Mouse (Mus musculus) hindbrain, embryonic 11.5 days (tissue): ENCODE data around the gene Snx10. TPM values are rescaled to one million over a fixed set of nuclear protein-coding genes. Genes with fewer than 3 reads are reported as not detected.

Experiments used
- ATAC-seq: fragments of 200-750 bp; cut with Nextera tagmentation; 2 replicates; pipeline ENCODE4 v1.8.0; 2017; ENCODE audit warnings: mild to moderate bottlenecking, moderate TSS enrichment, moderate library complexity; ENCODE audit not compliant: low FRiP score
- DNase-seq: peaks from one replicate; pipeline ENCODE4 v3.0.0-alpha.2; 2015; ENCODE audit warnings: low spot score
- H3K27ac ChIP-seq: fragments of 300-500 bp; sonication (generic); 2 replicates; pipeline ENCODE4 v1.5.1; 2014; ENCODE audit warnings: mild to moderate bottlenecking, low read depth, low read length
- H3K27me3 ChIP-seq: fragments of 300-500 bp; sonication (generic); 2 replicates; pipeline ENCODE4 v1.6.1; 2014; ENCODE audit warnings: mild to moderate bottlenecking, low read length, moderate library complexity, mixed read lengths; ENCODE audit not compliant: control insufficient read depth, insufficient read depth
- H3K36me3 ChIP-seq: fragments of 300-500 bp; sonication (generic); 2 replicates; pipeline ENCODE4 v1.6.1; 2014; ENCODE audit warnings: mild to moderate bottlenecking, low read length, moderate library complexity, mixed read lengths; ENCODE audit not compliant: control insufficient read depth, insufficient read depth
- H3K4me1 ChIP-seq: fragments of 300-500 bp; sonication (generic); replicated peaks from 2 replicates; pipeline ENCODE4 v1.6.1; 2014; ENCODE audit warnings: low read length, mixed read lengths; ENCODE audit not compliant: control insufficient read depth, insufficient read depth
- H3K4me2 ChIP-seq: fragments of 300-500 bp; sonication (generic); replicated peaks from 2 replicates; pipeline ENCODE4 v1.6.1; 2014; ENCODE audit warnings: mild to moderate bottlenecking, low read depth, low read length
- H3K4me3 ChIP-seq: fragments of 300-500 bp; sonication (generic); 2 replicates; pipeline ENCODE4 v1.5.1; 2014; ENCODE audit warnings: low read depth, low read length
- H3K9ac ChIP-seq: fragments of 300-500 bp; sonication (generic); 2 replicates; pipeline ENCODE4 v1.6.1; 2014; ENCODE audit warnings: low read depth, low read length
- H3K9me3 ChIP-seq: fragments of 300-500 bp; sonication (generic); 2 replicates; pipeline ENCODE4 v1.6.1; 2016; ENCODE audit warnings: low read length; ENCODE audit not compliant: control insufficient read depth
- WGBS: fragments of 180-500 bp; shearing (Covaris S2); extraction: QIAGEN DNeasy Blood & Tissue Kit; methylation state at CpG from one replicate; pipeline ENCODE4 v1.1.7; 2014; 5-methylcytosine and 5-hydroxymethylcytosine counted together
- polyA plus RNA-seq: library from polyadenylated mRNA; unstranded; fragments of >200 nt; fragmentation: Nextera tagmentation; extraction: Ambion mirVana; gene quantifications from 2 replicates; pipeline ENCODE4 v1.2.1, GENCODE M21; 2014

Gene Snx10
- polyA plus RNA-seq, 1 experiment from 2014 or later = 47.6 TPM

GRCm38 (mm10) chr6:51585980-51586379 lies 62.3 kb downstream of the Snx10 start:
- no peaks in the 10 kb centered on the region for H3K4me1 ChIP-seq
- DNase-seq (peak; percentile 85), ATAC-seq (peak; percentile 22; the same call in 1 of the 2 replicates)
- H3K4me2 ChIP-seq = no peak overlapping the region
- no peak overlapping the region for H3K27ac ChIP-seq
- no peaks in the 10 kb centered on the region for H3K27me3 ChIP-seq
- no peak overlapping the region for H3K9ac ChIP-seq
- H3K36me3 ChIP-seq = no peaks in the 10 kb centered on the region
- WGBS = 38% methylated on average over 8 of the region's 8 CpGs
- H3K9me3 ChIP-seq = no peaks in the 10 kb centered on the region
- no peak overlapping the region for H3K4me3 ChIP-seq

DNA sequence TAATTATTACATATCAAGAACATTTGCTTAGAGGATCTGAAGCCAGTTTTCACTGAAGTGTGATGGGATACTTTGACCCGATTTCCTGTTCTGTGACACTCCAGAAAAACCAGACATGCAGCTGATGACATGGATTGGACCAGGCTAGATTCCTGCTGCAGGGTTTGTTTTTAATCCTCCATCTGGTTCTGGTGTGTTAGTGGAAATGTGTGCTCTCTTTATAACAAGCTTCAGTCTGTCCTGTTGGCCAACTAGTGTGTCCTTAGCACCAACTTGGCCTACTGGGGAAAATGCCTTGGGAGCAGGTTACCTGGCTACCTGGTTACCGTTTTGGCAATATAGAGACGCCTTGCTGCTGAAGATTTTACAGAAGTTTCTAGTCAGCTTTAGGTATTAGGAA lies 63.6 kb downstream of the Snx10 start:
- Histone ChIP-seq H3K27ac (no peak overlapping the region), H3K4me1 (no peaks in the 10 kb centered on the region), H3K4me2 (no peak overlapping the region), H3K9me3 (no peaks in the 10 kb centered on the region), H3K4me3 (no peak overlapping the region), H3K27me3 (no peaks in the 10 kb centered on the region), H3K36me3 (no peaks in the 10 kb centered on the region), H3K9ac (no peak overlapping the region)
- ATAC-seq = no peak
- DNase-seq = no peak
- WGBS = 85% methylated on average over 3 of the region's 3 CpGs

DNA sequence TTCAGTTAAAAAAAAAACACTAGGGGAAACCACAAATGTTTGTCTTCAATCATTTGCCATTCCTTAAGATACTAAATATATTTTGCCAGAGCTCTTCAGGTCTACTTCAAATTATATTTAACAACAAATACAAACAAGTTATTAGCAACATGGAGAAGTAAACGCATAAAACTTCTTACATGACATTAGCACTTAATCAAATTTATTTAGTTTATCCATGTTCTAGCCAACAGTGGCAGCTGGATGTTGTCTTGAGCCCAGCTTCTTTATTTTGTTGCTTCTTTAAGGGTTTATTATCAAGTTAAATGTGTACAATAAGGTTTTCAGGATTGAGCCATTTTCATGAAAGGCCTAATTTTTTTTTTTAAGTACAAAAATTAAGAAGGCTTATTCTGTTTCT lies 67.6 kb downstream of the Snx10 start:
- Histone ChIP-seq H3K4me1 (0 out of 2 replicates have a peak, but pooled peaks cover 2% of the 10 kb centered on the region), H3K27me3 (no peaks in the 10 kb centered on the region), H3K4me3 (no peak overlapping the region), H3K4me2 (no peak overlapping the region), H3K27ac (peak overlapping the region; percentile 99), H3K9ac (no peak overlapping the region), H3K36me3 (no peaks in the 10 kb centered on the region), H3K9me3 (no peaks in the 10 kb centered on the region)
- ATAC-seq (no peak), DNase-seq (no peak)
- 84% methylated on average over 1 of the region's 1 CpGs for WGBS

DNA sequence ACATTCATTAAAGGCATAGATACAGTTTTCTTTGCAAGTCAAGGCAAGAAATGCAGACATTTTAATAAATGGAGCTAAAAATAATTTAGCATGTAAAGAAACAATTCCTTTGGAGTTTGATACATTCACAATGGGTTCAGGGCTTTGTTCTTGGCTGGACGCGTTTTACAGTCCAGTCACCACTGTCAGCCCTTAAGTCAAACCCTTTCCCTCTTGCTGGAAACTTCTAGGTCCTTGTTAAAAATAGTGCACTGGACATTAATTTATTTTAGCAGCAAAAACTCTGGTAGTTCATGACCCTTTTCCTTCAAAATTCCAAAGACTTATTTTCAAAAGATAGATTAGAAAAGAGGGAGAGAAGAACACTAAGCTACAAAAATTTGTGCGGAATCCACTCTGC lies 68.1 kb downstream of the Snx10 start:
- H3K9ac ChIP-seq = peak overlapping the region; percentile 82
- no peaks in the 10 kb centered on the region for H3K9me3 ChIP-seq
- DNase-seq = peak; percentile 27
- WGBS = 28% methylated on average over 3 of the region's 3 CpGs
- H3K4me1 ChIP-seq = 0 out of 2 replicates have a peak, but pooled peaks cover 2% of the 10 kb centered on the region
- H3K4me3 ChIP-seq = peak overlapping the region; percentile 42
- ATAC-seq = no peak
- peak overlapping the region; percentile 99 for H3K27ac ChIP-seq
- H3K36me3 ChIP-seq = no peaks in the 10 kb centered on the region
- H3K27me3 ChIP-seq = no peaks in the 10 kb centered on the region
- peak overlapping the region; percentile 78 for H3K4me2 ChIP-seq

- peak; percentile 95 for DNase-seq
- Histone ChIP-seq H3K4me2 (peak overlapping the region; percentile 78), H3K27me3 (no peaks in the 10 kb centered on the region), H3K9ac (peak overlapping the region; percentile 82), H3K9me3 (no peaks in the 10 kb centered on the region), H3K27ac (peak overlapping the region; percentile 99), H3K4me1 (0 out of 2 replicates have a peak, but pooled peaks cover 2% of the 10 kb centered on the region), H3K4me3 (peak overlapping the region; percentile 42), H3K36me3 (no peaks in the 10 kb centered on the region)
- ATAC-seq = peak; percentile 96
- WGBS = 1% methylated on average over 45 of the region's 45 CpGs
These were observed 68.8 kb downstream of the Snx10 start for GRCm38 (mm10) chr6:51592356-51593115.

- Histone ChIP-seq H3K9ac (0 out of 2 replicates have a peak overlapping the region, but pooled peaks have one; percentile 37), H3K27ac (peak overlapping the region; percentile 99), H3K27me3 (no peaks in the 10 kb centered on the region), H3K4me1 (0 out of 2 replicates have a peak, but pooled peaks cover 2% of the 10 kb centered on the region), H3K4me2 (peak overlapping the region; percentile 28), H3K36me3 (no peaks in the 10 kb centered on the region), H3K4me3 (no peak overlapping the region), H3K9me3 (no peaks in the 10 kb centered on the region)
- 50% methylated on average over 10 of the region's 10 CpGs for WGBS
- DNase-seq (no peak), ATAC-seq (no peak)
These were observed 69.8 kb downstream of the Snx10 start for GRCm38 (mm10) chr6:51593446-51594035.

GRCm38 (mm10) chr6:51594516-51594915 lies 70.8 kb downstream of the Snx10 start:
- no peak overlapping the region for H3K27ac ChIP-seq
- ATAC-seq = no peak

DNA sequence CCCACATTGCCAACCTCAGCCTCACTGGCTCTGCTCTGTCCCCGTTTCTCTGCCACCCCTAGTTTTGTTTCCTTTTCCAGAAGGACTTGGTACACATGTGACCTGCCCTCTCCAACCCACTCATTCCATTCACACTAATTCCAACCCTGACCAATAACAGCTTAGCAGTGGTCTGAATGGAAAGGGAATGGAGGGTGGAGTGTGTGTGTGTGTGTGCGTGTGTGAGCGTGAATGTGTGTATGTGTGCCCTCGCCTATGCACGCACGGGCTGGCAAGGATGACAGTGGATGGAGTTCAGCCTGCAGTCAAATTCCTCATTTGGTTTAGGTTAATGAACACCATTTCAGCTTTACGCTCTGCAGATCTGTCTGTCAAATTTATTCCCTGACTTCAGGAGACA lies 74.4 kb downstream of the Snx10 start:
- Histone ChIP-seq H3K4me1 (no peaks in the 10 kb centered on the region), H3K27me3 (no peaks in the 10 kb centered on the region), H3K9me3 (no peaks in the 10 kb centered on the region), H3K4me2 (no peak overlapping the region), H3K27ac (no peak overlapping the region), H3K36me3 (no peaks in the 10 kb centered on the region), H3K4me3 (no peak overlapping the region), H3K9ac (no peak overlapping the region)
- WGBS = 83% methylated on average over 7 of the region's 7 CpGs
- ATAC-seq = no peak
- DNase-seq = no peak

More at GRCm38 (mm10) chr6:51594516-51594915, 70.8 kb downstream of the Snx10 start:
- H3K9ac ChIP-seq = no peak overlapping the region
- 0 out of 2 replicates have a peak, but pooled peaks cover 2% of the 10 kb centered on the region for H3K4me1 ChIP-seq
- no peak overlapping the region for H3K4me3 ChIP-seq
- H3K9me3 ChIP-seq = no peaks in the 10 kb centered on the region
- DNase-seq = no peak
- H3K4me2 ChIP-seq = no peak overlapping the region
- H3K36me3 ChIP-seq = no peaks in the 10 kb centered on the region
- 53% methylated on average over 4 of the region's 4 CpGs for WGBS
- no peaks in the 10 kb centered on the region for H3K27me3 ChIP-seq
